Mouse (Mus musculus) layer of hippocampus, adult 11-12 months (tissue): ENCODE measurements around the gene Entpd5.
"Not testable (repeated sequence)": the region's sequence is repeated elsewhere in the genome, so short reads cannot be mapped to it uniquely, and the experiment has no call there.

Experiments
- DNase-seq: peaks from one replicate; pipeline ENCODE4 v3.0.0; 2022; ENCODE audit warnings: low spot score

The Entpd5 gene

GRCm38 (mm10) chr12:84399135-84399534 lies 9.7 kb downstream of the Entpd5 start:
- no peak for DNase-seq

- DNase-seq: no peak
Observed at GRCm38 (mm10) chr12:84398629-84399028, 10.2 kb downstream of the Entpd5 start.

- DNase-seq: no peak
Observed at GRCm38 (mm10) chr12:84397685-84398084, 11.1 kb downstream of the Entpd5 start.

- DNase-seq: no peak
Observed at GRCm38 (mm10) chr12:84396947-84397679, 11.7 kb downstream of the Entpd5 start.

- DNase-seq: no peak
Observed at GRCm38 (mm10) chr12:84393847-84394246, 15.0 kb downstream of the Entpd5 start.

GRCm38 (mm10) chr12:84392681-84393080 lies 16.1 kb downstream of the Entpd5 start:
- no peak for DNase-seq

- no peak for DNase-seq
Observed at GRCm38 (mm10) chr12:84390336-84390735, 18.5 kb downstream of the Entpd5 start.

GRCm38 (mm10) chr12:84388774-84389400 lies 19.9 kb downstream of the Entpd5 start:
- DNase-seq: no peak

GRCm38 (mm10) chr12:84388097-84388496 lies 20.7 kb downstream of the Entpd5 start:
- no peak for DNase-seq

GRCm38 (mm10) chr12:84385408-84385807 lies 23.4 kb downstream of the Entpd5 start:
- no peak for DNase-seq

GRCm38 (mm10) chr12:84384644-84385081 lies 24.2 kb downstream of the Entpd5 start:
- no peak for DNase-seq

- no peak for DNase-seq
Observed at GRCm38 (mm10) chr12:84382369-84382768, 26.5 kb downstream of the Entpd5 start.

GRCm38 (mm10) chr12:84373831-84374481 lies 34.9 kb downstream of the Entpd5 start:
- DNase-seq: peak; percentile 23

- DNase-seq: no peak
Observed at GRCm38 (mm10) chr12:84371647-84372046, 37.2 kb downstream of the Entpd5 start.

- no peak for DNase-seq
Observed at GRCm38 (mm10) chr12:84366971-84367370, 41.9 kb downstream of the Entpd5 start.

GRCm38 (mm10) chr12:84365137-84365536 lies 43.7 kb downstream of the Entpd5 start:
- no peak for DNase-seq

- DNase-seq: no peak
Observed at GRCm38 (mm10) chr12:84364291-84364690, 44.5 kb downstream of the Entpd5 start.

- DNase-seq: no peak
Observed at GRCm38 (mm10) chr12:84362872-84363271, 46.0 kb downstream of the Entpd5 start.

GRCm38 (mm10) chr12:84361555-84362489 lies 47.0 kb downstream of the Entpd5 start, which contains the start of the genes Coq6 and Fam161b:
TSS of gene Coq6 (plus strand) at chr12:84361657.
TSS of gene Fam161b (minus strand) at chr12:84361833.
- DNase-seq: peak; percentile 98

- not testable (repeated sequence) for DNase-seq
Observed at GRCm38 (mm10) chr12:84358699-84359098, 50.1 kb downstream of the Entpd5 start.

GRCm38 (mm10) chr12:84347192-84347591 lies 61.6 kb downstream of the Entpd5 start:
- no peak for DNase-seq
